Mouse (Mus musculus) layer of hippocampus, adult 2 months (tissue): Measurements from ENCODE around the gene Prss57. TPM values are rescaled to one million over a fixed set of nuclear protein-coding genes. Genes with fewer than 3 reads are reported as not detected.

Experiments used
- DNase-seq, 2 experiments: peaks; one replicate each; pipeline ENCODE4 v3.0.0; 2022; ENCODE audit warnings: low spot score in 2 of 2
- H3K27ac ChIP-seq: fragments of 200-600 bp; 2 replicates; pipeline ENCODE4 v1.8.1; 2022
- H3K4me3 ChIP-seq: fragments of 200-600 bp; 2 replicates; pipeline ENCODE4 v1.8.1; 2022; ENCODE audit warnings: mild to moderate bottlenecking
- CTCF ChIP-seq: fragments of 200-600 bp; conservative IDR thresholded peaks from 2 replicates; pipeline ENCODE4 v1.8.1; 2022; ENCODE audit warnings: antibody characterized with exemption, mild to moderate bottlenecking, moderate library complexity
- total RNA-seq, 2 experiments: library from RNA; stranded (reverse); gene quantifications; 2 replicates each; pipeline ENCODE4 v1.2.3; 2021

The Prss57 gene
- total RNA-seq, 2 experiments from 2014 or later: 0.26 to 0.37 TPM

- H3K27ac ChIP-seq: no peak overlapping the region
- no peak overlapping the region for H3K4me3 ChIP-seq
- DNase-seq: peak in 1 of 2 experiments; percentile 83
- TF ChIP-seq CTCF: peak; percentile 99
These were observed 2.2 kb downstream of the Prss57 start for GRCm38 (mm10) chr10:79788386-79789158.

GRCm38 (mm10) chr10:79783920-79784800 lies 6.6 kb downstream of the Prss57 start:
- DNase-seq: no peak
- no peak overlapping the region for H3K4me3 ChIP-seq
- peak; percentile 75 for TF ChIP-seq CTCF
- no peak overlapping the region; the same call in 1 of the 2 replicates for H3K27ac ChIP-seq

- H3K4me3 ChIP-seq: no peak overlapping the region
- TF ChIP-seq CTCF: peak; percentile 61
- no peak overlapping the region for H3K27ac ChIP-seq
- DNase-seq: no peak
These were observed 7.7 kb downstream of the Prss57 start for GRCm38 (mm10) chr10:79783050-79783449.

- no peak overlapping the region for H3K27ac ChIP-seq
- H3K4me3 ChIP-seq: no peak overlapping the region
- DNase-seq: no peak
- TF ChIP-seq CTCF: no peak
These were observed 8.8 kb downstream of the Prss57 start for GRCm38 (mm10) chr10:79781956-79782355.

- peak; percentile 39 for TF ChIP-seq CTCF
- no peak for DNase-seq
- Histone ChIP-seq H3K4me3 (peak overlapping the region; percentile 73), H3K27ac (no peak overlapping the region)
These were observed 9.6 kb downstream of the Prss57 start for GRCm38 (mm10) chr10:79781139-79781538.

GRCm38 (mm10) chr10:79780664-79781015 lies 10.1 kb downstream of the Prss57 start:
- no peak for TF ChIP-seq CTCF
- Histone ChIP-seq H3K27ac (no peak overlapping the region), H3K4me3 (peak overlapping the region; percentile 73)
- DNase-seq: peak; percentile 61 to 78

GRCm38 (mm10) chr10:79779784-79780663 lies 10.7 kb downstream of the Prss57 start:
- peak overlapping the region; percentile 73 for H3K4me3 ChIP-seq
- peak; percentile 95 to 97 for DNase-seq
- TF ChIP-seq CTCF: peak; percentile 84
- H3K27ac ChIP-seq: no peak overlapping the region; the same call in 1 of the 2 replicates

- H3K4me3 ChIP-seq: no peak overlapping the region
- H3K27ac ChIP-seq: no peak overlapping the region
- DNase-seq: no peak
- TF ChIP-seq CTCF: no peak
These were observed 11.6 kb downstream of the Prss57 start for GRCm38 (mm10) chr10:79779193-79779592.

GRCm38 (mm10) chr10:79778006-79778405 lies 12.8 kb downstream of the Prss57 start:
- TF ChIP-seq CTCF: no peak
- DNase-seq: no peak
- no peak overlapping the region for H3K4me3 ChIP-seq
- H3K27ac ChIP-seq: no peak overlapping the region

- H3K27ac ChIP-seq: no peak within 1 kb of the TSS
- DNase-seq: no peak
- no peak for TF ChIP-seq CTCF
- H3K4me3 ChIP-seq: no peak within 1 kb of the TSS; the same call in 1 of the 2 replicates
These were observed 13.6 kb downstream of the Prss57 start, which contains the start of gene Fstl3 for GRCm38 (mm10) chr10:79777103-79777531. TSS of gene Fstl3 (plus strand) at chr10:79777272.

- TF ChIP-seq CTCF: peak; percentile 66
- no peak for DNase-seq
- H3K27ac ChIP-seq: no peak overlapping the region
- H3K4me3 ChIP-seq: no peak overlapping the region
These were observed 16.1 kb downstream of the Prss57 start for GRCm38 (mm10) chr10:79774486-79775279.
